Mouse (Mus musculus): Measurements from ENCODE around the gene Panx1.
A peak's percentile ranks its signal among the peaks of the same experiment; 100 is the strongest.

Gene Panx1

GRCm38 (mm10) chr9:15023049-15023448 lies 22.2 kb downstream of the Panx1 start:
- no peak for DNase-seq (ENCODE audit: low spot score)

DNA sequence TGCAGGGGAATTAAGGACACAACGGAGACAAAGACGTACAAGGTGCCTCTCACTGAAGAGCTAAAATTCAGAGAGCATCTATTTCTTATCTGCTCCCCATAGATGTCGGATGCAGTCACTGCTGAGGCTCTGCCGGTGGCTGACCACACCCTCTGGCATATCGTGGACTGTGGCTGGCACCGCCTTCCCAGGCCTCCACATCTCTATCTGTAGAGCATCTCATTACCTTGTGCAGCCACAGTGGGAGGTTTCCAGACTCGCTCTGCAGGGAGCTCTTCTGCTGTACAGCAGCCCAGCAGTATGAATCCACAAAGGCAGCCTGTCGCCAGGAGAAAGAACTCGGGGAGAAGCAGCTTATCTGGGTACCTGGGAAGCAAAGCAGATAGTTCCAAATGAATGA lies 24.1 kb downstream of the Panx1 start:
- no peak for DNase-seq (ENCODE audit: low spot score)

- DNase-seq (ENCODE audit: low spot score): no peak
Observed at GRCm38 (mm10) chr9:15020561-15021080, 24.7 kb downstream of the Panx1 start.

DNA sequence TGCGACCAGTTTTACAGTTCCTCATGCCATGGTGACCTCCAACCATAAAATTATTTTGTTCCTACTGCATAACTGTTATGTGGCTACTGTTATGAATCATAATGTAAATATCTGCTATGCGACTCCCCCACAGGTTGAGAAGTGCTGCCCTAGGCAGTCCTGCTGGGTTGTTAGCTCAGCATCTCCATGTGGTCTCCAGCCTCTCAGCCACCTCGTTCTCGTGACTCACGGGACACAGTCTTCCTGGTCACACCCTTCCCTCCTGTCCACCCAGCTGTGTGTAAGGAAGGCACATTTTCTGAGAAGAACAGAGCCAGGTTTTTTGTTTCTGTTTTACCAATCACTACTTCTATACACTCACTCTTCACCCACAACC lies 26.5 kb downstream of the Panx1 start:
- DNase-seq (ENCODE audit: low spot score): no peak

GRCm38 (mm10) chr9:15017791-15018755 lies 27.2 kb downstream of the Panx1 start:
- no peak for DNase-seq (ENCODE audit: low spot score)

GRCm38 (mm10) chr9:15015223-15015956 lies 29.9 kb downstream of the Panx1 start:
- DNase-seq (ENCODE audit: low spot score): peak; percentile 86

- no peak for DNase-seq (ENCODE audit: low spot score)
Observed at GRCm38 (mm10) chr9:15007566-15007965, 37.7 kb downstream of the Panx1 start.

GRCm38 (mm10) chr9:15004298-15004685 lies 41.0 kb downstream of the Panx1 start:
- DNase-seq (ENCODE audit: low spot score): no peak

DNA sequence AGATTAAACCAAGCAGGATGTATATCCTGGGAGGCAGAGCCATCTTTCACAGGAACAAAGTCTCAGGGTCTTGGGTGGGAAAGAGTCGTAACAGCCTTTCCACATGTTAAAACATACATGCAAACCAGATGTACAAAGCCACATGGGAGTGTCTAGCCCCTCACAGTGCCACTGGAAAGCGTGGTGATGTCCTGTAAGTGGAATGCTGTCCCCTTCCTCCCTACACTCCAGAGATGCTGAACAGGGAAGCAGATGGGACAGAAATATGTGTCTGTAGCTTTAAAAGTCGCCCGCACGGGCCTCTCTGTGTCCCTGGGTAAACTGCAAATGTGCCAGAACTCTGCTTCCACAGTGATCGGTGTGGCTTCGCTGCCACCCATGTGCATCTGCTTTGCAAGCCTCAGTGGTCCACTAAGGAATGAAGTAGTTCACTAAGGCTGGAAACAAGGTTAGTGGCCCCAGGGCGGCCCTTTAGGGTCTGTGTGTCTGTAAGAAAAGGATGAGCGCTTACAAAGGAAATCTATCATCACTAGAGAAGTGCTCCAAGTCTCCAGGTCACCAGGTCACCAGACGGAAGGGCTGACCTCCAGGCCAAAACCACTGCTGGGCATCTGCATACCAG lies 41.5 kb downstream of the Panx1 start:
- DNase-seq (ENCODE audit: low spot score): no peak

- DNase-seq (ENCODE audit: low spot score): peak; percentile 3
Observed at GRCm38 (mm10) chr9:15002995-15003613, 42.2 kb downstream of the Panx1 start.

- DNase-seq (ENCODE audit: low spot score): no peak
Observed at GRCm38 (mm10) chr9:14998790-14999189, 46.5 kb downstream of the Panx1 start.

- DNase-seq (ENCODE audit: low spot score): no peak
Observed at GRCm38 (mm10) chr9:14997271-14998055, 47.8 kb downstream of the Panx1 start.

- DNase-seq (ENCODE audit: low spot score): no peak
Observed at GRCm38 (mm10) chr9:14995525-14995924, 49.8 kb downstream of the Panx1 start.

- no peak for DNase-seq (ENCODE audit: low spot score)
Observed at GRCm38 (mm10) chr9:14988606-14989293, 56.5 kb downstream of the Panx1 start.

DNA sequence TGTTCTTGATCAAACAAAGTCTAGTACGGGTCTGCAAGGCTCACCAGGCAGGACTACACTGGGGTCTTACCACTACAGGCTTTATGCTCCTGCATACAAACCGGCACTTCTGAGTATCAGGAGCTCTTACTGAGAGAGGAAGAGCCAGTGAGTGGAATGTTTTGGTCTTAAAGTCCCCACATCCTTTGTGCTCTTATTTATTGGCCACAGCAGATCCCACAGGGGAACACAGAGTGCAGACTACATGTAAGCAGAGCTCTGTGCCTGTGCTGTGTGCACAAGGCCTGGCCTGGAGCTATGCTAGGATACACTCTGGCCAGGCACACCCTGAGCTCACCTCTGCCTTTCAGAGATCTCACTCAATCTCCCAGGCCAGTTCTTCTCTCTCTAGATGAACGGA lies 62.1 kb downstream of the Panx1 start:
- DNase-seq (ENCODE audit: low spot score): no peak

DNA sequence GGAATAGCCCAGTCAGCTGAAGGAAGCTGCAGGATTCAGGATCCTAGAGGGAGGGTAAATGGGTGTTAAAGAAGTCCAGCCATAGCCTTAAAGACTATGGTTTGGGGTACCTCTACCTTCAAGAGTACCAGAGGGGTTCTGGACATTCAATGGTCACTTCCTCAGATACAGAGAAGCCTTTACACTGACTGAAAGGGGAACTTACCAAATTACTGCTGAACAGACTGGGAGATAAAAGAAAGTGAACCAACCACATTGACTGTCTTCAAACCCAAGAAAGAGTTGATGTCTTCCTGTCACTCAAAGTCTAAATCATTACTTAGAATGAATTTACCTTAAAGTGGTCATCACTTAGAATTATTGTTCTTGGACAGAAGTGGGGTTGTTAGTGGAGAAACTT lies 62.6 kb downstream of the Panx1 start:
- DNase-seq (ENCODE audit: low spot score): no peak

GRCm38 (mm10) chr9:14981539-14982155 lies 63.6 kb downstream of the Panx1 start:
- DNase-seq (ENCODE audit: low spot score): no peak

DNA sequence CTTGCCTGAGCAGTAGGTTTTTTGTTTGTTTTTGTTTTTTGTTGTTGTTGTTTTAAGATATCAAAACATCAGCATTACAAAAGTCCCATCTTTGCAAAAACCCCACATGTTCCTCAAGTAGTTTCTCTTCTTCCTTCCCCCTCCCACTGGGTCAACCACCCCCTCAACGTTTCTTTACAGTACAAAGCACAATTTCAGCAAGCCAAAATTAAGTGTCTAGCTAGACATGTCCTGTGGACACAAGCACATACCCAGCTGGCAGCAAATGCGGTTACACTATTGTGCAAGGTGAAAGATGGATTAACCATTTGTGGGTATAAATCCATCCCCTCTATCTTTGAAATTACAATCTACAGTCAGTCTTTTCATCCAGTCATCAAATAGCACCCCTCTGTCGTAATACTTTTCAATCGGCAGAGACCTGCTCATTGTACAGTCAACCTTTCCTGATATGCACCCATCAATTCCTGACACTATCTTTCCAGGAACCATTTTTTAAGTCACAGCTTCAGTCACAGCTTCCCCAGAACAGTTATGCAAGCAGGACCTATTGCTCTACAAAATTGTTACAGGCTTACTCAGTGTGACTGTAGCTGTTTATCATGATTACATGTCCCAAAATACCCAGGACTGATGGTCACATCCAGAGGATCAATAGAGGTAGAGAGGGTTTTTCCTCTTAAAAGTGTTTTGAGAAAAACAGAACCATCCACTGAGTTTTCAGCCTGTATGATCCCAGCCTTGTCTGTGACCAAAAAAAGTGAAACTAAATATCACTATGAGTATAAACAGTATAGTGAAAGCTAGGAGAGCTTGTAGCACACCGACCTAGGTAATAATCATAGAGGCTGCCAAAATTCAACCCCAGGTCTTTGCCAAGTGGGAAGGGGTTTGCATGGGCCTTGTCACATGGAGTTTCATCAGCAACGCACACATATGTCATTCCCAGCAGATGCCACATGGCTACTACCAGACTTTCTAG lies 70.7 kb downstream of the Panx1 start:
- DNase-seq (ENCODE audit: low spot score): no peak

- DNase-seq (ENCODE audit: low spot score): no peak
Observed at GRCm38 (mm10) chr9:14973762-14974161, 71.5 kb downstream of the Panx1 start.
